Mouse (Mus musculus): ENCODE results near the gene Ankef1. TPM values are rescaled to one million over a fixed set of nuclear protein-coding genes. Genes with fewer than 3 reads are reported as not detected.

The Ankef1 gene
- total and polyA plus RNA-seq, 2 experiments from 2014 or later: 0.88 to 1.5 TPM

DNA sequence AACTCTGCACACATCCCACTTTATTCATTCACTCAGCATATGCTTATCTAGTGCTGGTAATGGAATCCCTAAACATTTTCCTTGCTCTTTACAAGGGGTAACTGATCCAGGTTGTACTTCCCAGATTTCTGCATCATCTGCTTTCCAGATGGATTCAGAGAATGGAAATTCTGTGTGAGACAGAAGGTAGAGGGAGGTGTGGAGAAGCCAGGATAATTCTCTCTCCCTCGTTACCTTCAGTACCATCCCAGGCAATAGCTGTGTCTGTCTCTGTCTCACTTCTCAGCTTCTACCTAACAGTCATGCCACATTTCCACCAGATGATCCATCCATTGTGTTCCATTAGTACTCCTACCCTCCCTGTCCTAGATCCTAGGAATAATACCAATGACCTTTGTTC, 60.6 kb downstream of the Ankef1 start:
- no peak for TF ChIP-seq CTCF (IDR thresholded peaks at IDR 0.05)
- no peaks in the 10 kb centered on the region for H3K27me3 ChIP-seq (ENCODE audit: insufficient read depth, low read length)
- H3K4me1 ChIP-seq (ENCODE audit: insufficient read depth, low read length): no peaks in the 10 kb centered on the region
- no peak overlapping the region for H3K4me3 ChIP-seq (ENCODE audit: low read depth, low read length)
- H3K36me3 ChIP-seq (ENCODE audit: insufficient read depth, low read length): no peaks in the 10 kb centered on the region
- WGBS: 90% methylated on average over 1 of the region's 1 CpGs
- H3K9me3 ChIP-seq (ENCODE audit: low read length): no peaks in the 10 kb centered on the region
- no peak for DNase-seq (ENCODE audit: low spot score)
- H3K27ac ChIP-seq (ENCODE audit: low read depth, low read length): no peak overlapping the region
- ATAC-seq (ENCODE audit: low FRiP score): no peak
- no peak overlapping the region for H3K4me2 ChIP-seq (ENCODE audit: low read depth, low read length, poor library complexity, severe bottlenecking)
- no peak overlapping the region for H3K9ac ChIP-seq (replicated peaks; ENCODE audit: low read length, poor library complexity, severe bottlenecking)

DNA sequence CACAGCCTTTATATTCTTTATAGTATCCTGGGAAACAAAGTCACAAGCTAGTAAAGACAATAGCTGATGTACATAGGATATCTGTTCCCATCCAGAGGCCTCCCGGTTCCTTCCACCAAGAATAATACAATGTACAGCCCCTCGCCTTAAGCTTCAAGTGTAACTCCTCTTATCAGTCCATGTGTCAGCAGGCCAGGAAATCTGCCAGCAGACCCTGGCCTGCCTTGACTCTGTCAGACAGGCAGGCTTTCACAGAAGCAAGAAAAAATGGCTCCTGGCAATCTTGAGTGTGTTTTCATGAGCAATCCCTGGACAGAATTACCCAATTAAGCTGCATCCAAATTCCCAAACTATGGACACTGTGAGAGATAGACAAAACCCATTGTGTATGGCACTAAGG, 69.1 kb downstream of the Ankef1 start:
- no peak overlapping the region for H3K27ac ChIP-seq (ENCODE audit: low read depth, low read length)
- H3K4me3 ChIP-seq (ENCODE audit: low read depth, low read length): no peak overlapping the region
- no peaks in the 10 kb centered on the region for H3K36me3 ChIP-seq (ENCODE audit: insufficient read depth, low read length)
- ATAC-seq (ENCODE audit: low FRiP score) (no peak), DNase-seq (ENCODE audit: low spot score) (no peak)
- no peak overlapping the region for H3K9ac ChIP-seq (replicated peaks; ENCODE audit: low read length, poor library complexity, severe bottlenecking)
- 78% methylated on average over 2 of the region's 2 CpGs for WGBS
- no peaks in the 10 kb centered on the region for H3K4me1 ChIP-seq (ENCODE audit: insufficient read depth, low read length)
- H3K9me3 ChIP-seq (ENCODE audit: low read length): no peaks in the 10 kb centered on the region
- no peaks in the 10 kb centered on the region for H3K27me3 ChIP-seq (ENCODE audit: insufficient read depth, low read length)
- TF ChIP-seq CTCF (IDR thresholded peaks at IDR 0.05): no peak
- no peak overlapping the region for H3K4me2 ChIP-seq (ENCODE audit: low read depth, low read length, poor library complexity, severe bottlenecking)

DNA sequence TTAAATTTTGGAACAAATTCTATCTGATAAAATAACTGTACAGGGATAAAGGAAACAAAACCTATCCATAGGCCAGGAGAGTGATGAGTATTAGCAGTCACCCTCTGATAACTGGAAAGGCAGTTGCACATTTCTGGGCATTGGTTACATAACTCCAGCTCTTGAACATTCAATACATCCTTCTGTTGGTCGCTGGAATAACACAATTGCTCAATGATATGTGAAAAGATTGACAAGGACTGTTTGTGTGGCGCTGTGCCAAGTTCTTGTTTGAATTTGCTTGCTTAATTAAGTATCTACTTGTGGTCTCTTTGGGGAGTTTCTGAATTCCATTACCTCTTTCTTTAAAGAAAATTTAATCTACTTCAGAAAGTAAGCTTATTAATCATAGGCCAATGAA, 81.1 kb downstream of the Ankef1 start:
- 48% methylated on average over 2 of the region's 2 CpGs for WGBS
- ATAC-seq (ENCODE audit: low FRiP score) (no peak), DNase-seq (ENCODE audit: low spot score) (peak; percentile 42)
- no peak overlapping the region for H3K27ac ChIP-seq (ENCODE audit: low read depth, low read length)
- no peak overlapping the region for H3K9ac ChIP-seq (replicated peaks; ENCODE audit: low read length, poor library complexity, severe bottlenecking)
- no peaks in the 10 kb centered on the region for H3K9me3 ChIP-seq (ENCODE audit: low read length)
- H3K4me1 ChIP-seq (ENCODE audit: insufficient read depth, low read length): no peaks in the 10 kb centered on the region
- H3K27me3 ChIP-seq (ENCODE audit: insufficient read depth, low read length): no peaks in the 10 kb centered on the region
- no peaks in the 10 kb centered on the region for H3K36me3 ChIP-seq (ENCODE audit: insufficient read depth, low read length)
- H3K4me2 ChIP-seq (ENCODE audit: low read depth, low read length, poor library complexity, severe bottlenecking): no peak overlapping the region
- no peak for TF ChIP-seq CTCF (IDR thresholded peaks at IDR 0.05)
- no peak overlapping the region for H3K4me3 ChIP-seq (ENCODE audit: low read depth, low read length)

DNA sequence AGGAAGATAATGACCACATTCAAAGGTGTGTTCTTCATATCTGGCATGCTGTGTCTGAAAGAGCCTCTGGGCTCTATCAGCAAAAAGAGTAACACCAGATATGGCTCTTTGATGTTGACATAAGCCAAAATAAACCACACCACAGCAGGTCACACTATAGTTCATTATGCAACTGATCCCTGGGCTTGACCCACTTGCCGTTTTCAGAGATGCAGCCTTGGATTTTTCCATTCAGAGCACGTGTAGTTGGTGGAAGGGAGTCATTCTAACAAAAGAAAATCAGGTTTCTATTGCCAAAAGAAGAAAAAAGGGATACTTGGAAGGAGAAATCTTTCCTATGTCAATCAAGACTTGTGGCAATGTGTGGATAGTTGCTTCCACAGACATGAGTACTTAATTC, 87.1 kb downstream of the Ankef1 start:
- no peak for TF ChIP-seq CTCF (IDR thresholded peaks at IDR 0.05)
- 23% methylated on average over 2 of the region's 2 CpGs for WGBS

DNA sequence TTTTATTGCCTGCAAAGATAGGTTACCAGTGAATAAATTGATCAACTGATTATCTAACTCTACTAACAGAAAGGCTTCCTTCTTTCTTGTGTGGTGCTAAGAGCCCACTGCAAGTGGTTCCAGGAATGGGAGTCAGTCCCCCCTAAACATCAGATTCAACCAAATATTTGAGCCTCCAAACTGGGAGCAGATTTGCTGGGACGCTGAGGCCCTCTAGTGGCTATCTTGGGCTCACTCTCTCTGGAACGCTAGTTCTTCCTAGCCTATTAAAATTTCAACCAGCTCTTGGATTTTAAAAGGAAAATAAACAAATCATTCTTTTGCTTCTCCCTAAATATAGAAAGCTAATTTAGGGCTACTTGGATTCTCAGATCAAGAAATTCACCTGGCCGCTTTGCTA, 94.7 kb downstream of the Ankef1 start:
- no peak overlapping the region for H3K4me2 ChIP-seq (ENCODE audit: low read depth, low read length, poor library complexity, severe bottlenecking)
- DNase-seq (ENCODE audit: low spot score) (peak; percentile 63), ATAC-seq (ENCODE audit: low FRiP score) (no peak)
- H3K27me3 ChIP-seq (ENCODE audit: insufficient read depth, low read length): no peaks in the 10 kb centered on the region
- H3K4me3 ChIP-seq (ENCODE audit: low read depth, low read length): no peak overlapping the region
- no peak overlapping the region for H3K9ac ChIP-seq (replicated peaks; ENCODE audit: low read length, poor library complexity, severe bottlenecking)
- H3K9me3 ChIP-seq (ENCODE audit: low read length): no peaks in the 10 kb centered on the region
- WGBS: 28% methylated on average over 3 of the region's 3 CpGs
- no peaks in the 10 kb centered on the region for H3K36me3 ChIP-seq (ENCODE audit: insufficient read depth, low read length)
- no peaks in the 10 kb centered on the region for H3K4me1 ChIP-seq (ENCODE audit: insufficient read depth, low read length)
- TF ChIP-seq CTCF (IDR thresholded peaks at IDR 0.05): peak; percentile 75
- H3K27ac ChIP-seq (ENCODE audit: low read depth, low read length): no peak overlapping the region

More for the DNA sequence above, 87.1 kb downstream of the Ankef1 start:
- no peak for ATAC-seq (ENCODE audit: low FRiP score)
- no peaks in the 10 kb centered on the region for H3K9me3 ChIP-seq (ENCODE audit: low read length)
- no peak overlapping the region for H3K9ac ChIP-seq (replicated peaks; ENCODE audit: low read length, poor library complexity, severe bottlenecking)
- H3K27ac ChIP-seq (ENCODE audit: low read depth, low read length): no peak overlapping the region
- no peak overlapping the region for H3K4me2 ChIP-seq (ENCODE audit: low read depth, low read length, poor library complexity, severe bottlenecking)
- no peak overlapping the region for H3K4me3 ChIP-seq (ENCODE audit: low read depth, low read length)
- DNase-seq (ENCODE audit: low spot score): no peak
- H3K27me3 ChIP-seq (ENCODE audit: insufficient read depth, low read length): no peaks in the 10 kb centered on the region
- no peaks in the 10 kb centered on the region for H3K36me3 ChIP-seq (ENCODE audit: insufficient read depth, low read length)
- no peaks in the 10 kb centered on the region for H3K4me1 ChIP-seq (ENCODE audit: insufficient read depth, low read length)

DNA sequence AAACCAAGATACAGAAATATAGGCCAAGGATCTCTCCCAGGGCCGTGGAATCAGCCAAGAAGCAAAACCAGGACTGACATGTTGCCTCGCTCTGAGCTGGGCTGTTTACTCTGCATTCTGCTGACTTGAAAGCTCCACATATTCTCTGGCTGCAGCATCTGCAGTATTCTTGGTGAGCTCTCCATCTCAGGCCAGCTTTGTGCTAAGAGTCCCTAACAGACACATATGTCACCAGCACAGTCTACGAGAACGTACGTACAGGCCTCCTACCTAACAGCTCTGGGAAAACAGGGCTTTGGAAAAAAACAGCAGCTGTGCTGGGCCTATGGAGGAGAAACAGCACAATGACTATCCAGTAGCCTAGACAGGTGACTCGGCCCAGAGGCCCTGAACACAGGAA, 97.0 kb downstream of the Ankef1 start:
- 84% methylated on average over 6 of the region's 6 CpGs for WGBS
- Histone ChIP-seq H3K4me1 (ENCODE audit: insufficient read depth, low read length) (no peaks in the 10 kb centered on the region), H3K27me3 (ENCODE audit: insufficient read depth, low read length) (no peaks in the 10 kb centered on the region), H3K9ac (replicated peaks; ENCODE audit: low read length, poor library complexity, severe bottlenecking) (no peak overlapping the region), H3K4me3 (ENCODE audit: low read depth, low read length) (no peak overlapping the region), H3K9me3 (ENCODE audit: low read length) (no peaks in the 10 kb centered on the region), H3K27ac (ENCODE audit: low read depth, low read length) (no peak overlapping the region; the same call in 1 of the 2 replicates), H3K4me2 (ENCODE audit: low read depth, low read length, poor library complexity, severe bottlenecking) (no peak overlapping the region), H3K36me3 (ENCODE audit: insufficient read depth, low read length) (no peaks in the 10 kb centered on the region)
- no peak for ATAC-seq (ENCODE audit: low FRiP score)
- no peak for TF ChIP-seq CTCF (IDR thresholded peaks at IDR 0.05)
- DNase-seq (ENCODE audit: low spot score): peak; percentile 10
